Mouse (Mus musculus): ENCODE results near the gene Sh3pxd2a.

Sh3pxd2a gene

GRCm38 (mm10) chr19:47374440-47374839, 89.8 kb downstream of the Sh3pxd2a start:
- DNase-seq (ENCODE audit: low read depth): peak; percentile 56

GRCm38 (mm10) chr19:47372044-47372443, 92.2 kb downstream of the Sh3pxd2a start:
- DNase-seq (ENCODE audit: low read depth): peak; percentile 18

- DNase-seq (ENCODE audit: low read depth): no peak
Measured at GRCm38 (mm10) chr19:47371521-47371920, 92.7 kb downstream of the Sh3pxd2a start.

- DNase-seq (ENCODE audit: low read depth): no peak
Measured at GRCm38 (mm10) chr19:47369008-47369407, 95.2 kb downstream of the Sh3pxd2a start.

GRCm38 (mm10) chr19:47367271-47367879, 96.8 kb downstream of the Sh3pxd2a start:
- DNase-seq (ENCODE audit: low read depth): no peak

GRCm38 (mm10) chr19:47366576-47366975, 97.6 kb downstream of the Sh3pxd2a start:
- no peak for DNase-seq (ENCODE audit: low read depth)

- DNase-seq (ENCODE audit: low read depth): no peak
Measured at GRCm38 (mm10) chr19:47363086-47363668, 101.0 kb downstream of the Sh3pxd2a start.

- DNase-seq (ENCODE audit: low read depth): peak; percentile 49
Measured at GRCm38 (mm10) chr19:47360921-47361320, 103.3 kb downstream of the Sh3pxd2a start.

- DNase-seq (ENCODE audit: low read depth): no peak
Measured at GRCm38 (mm10) chr19:47360017-47360416, 104.2 kb downstream of the Sh3pxd2a start.

GRCm38 (mm10) chr19:47359166-47359931, 104.9 kb downstream of the Sh3pxd2a start:
- DNase-seq (ENCODE audit: low read depth): peak; percentile 64

GRCm38 (mm10) chr19:47357297-47357696, 106.9 kb downstream of the Sh3pxd2a start:
- no peak for DNase-seq (ENCODE audit: low read depth)

- peak; percentile 76 for DNase-seq (ENCODE audit: low read depth)
Measured at GRCm38 (mm10) chr19:47356188-47356857, 107.9 kb downstream of the Sh3pxd2a start.

GRCm38 (mm10) chr19:47354456-47354855, 109.7 kb downstream of the Sh3pxd2a start:
- DNase-seq (ENCODE audit: low read depth): no peak

- DNase-seq (ENCODE audit: low read depth): no peak
Measured at GRCm38 (mm10) chr19:47349043-47349442, 115.2 kb downstream of the Sh3pxd2a start.

GRCm38 (mm10) chr19:47348395-47349016, 115.7 kb downstream of the Sh3pxd2a start:
- no peak for DNase-seq (ENCODE audit: low read depth)

- no peak for DNase-seq (ENCODE audit: low read depth)
Measured at GRCm38 (mm10) chr19:47347021-47347643, 117.1 kb downstream of the Sh3pxd2a start.

GRCm38 (mm10) chr19:47346606-47347005, 117.6 kb downstream of the Sh3pxd2a start:
- no peak for DNase-seq (ENCODE audit: low read depth)

- no peak for DNase-seq (ENCODE audit: low read depth)
Measured at GRCm38 (mm10) chr19:47345851-47346568, 118.2 kb downstream of the Sh3pxd2a start.

- DNase-seq (ENCODE audit: low read depth): no peak
Measured at GRCm38 (mm10) chr19:47343422-47343821, 120.8 kb downstream of the Sh3pxd2a start.

GRCm38 (mm10) chr19:47339165-47339564, 125.0 kb downstream of the Sh3pxd2a start:
- DNase-seq (ENCODE audit: low read depth): peak; percentile 46
